Mouse (Mus musculus) MEL (cell line): ENCODE results near the gene Kif5c.

Experiments used
- CHD2 ChIP-seq: IDR thresholded peaks from 2 replicates; pipeline ENCODE4 v1.6.1; 2011; ENCODE audit warnings: low read length, improper control_type of control experiment
- CTCF ChIP-seq, 3 experiments: IDR thresholded peaks in 2 of 3; conservative IDR thresholded peaks in 1 of 3; 2 replicates each; pipeline ENCODE4 v1.5.1; 2011 to 2012; ENCODE audit warnings: low read length in 3 of 3, low read depth in 2 of 3, mild to moderate bottlenecking in 2 of 3, improper control_type of control experiment in 1 of 3, inconsistent platforms in 1 of 3, mixed read lengths in 1 of 3, moderate library complexity in 1 of 3; ENCODE audit not compliant: control insufficient read depth in 1 of 3, insufficient read depth in 1 of 3, poor library complexity in 1 of 3, severe bottlenecking in 1 of 3
- EP300 ChIP-seq, 2 experiments: IDR thresholded peaks; 2 replicates each; pipeline ENCODE4 v1.6.1; 2011; ENCODE audit warnings: improper control_type of control experiment in 2 of 2, low read length in 2 of 2, low read depth in 1 of 2, mild to moderate bottlenecking in 1 of 2
- HCFC1 ChIP-seq: IDR thresholded peaks from 2 replicates; pipeline ENCODE4 v1.6.1; 2012; ENCODE audit warnings: low read depth, mild to moderate bottlenecking, inconsistent platforms, low read length, improper control_type of control experiment, moderate library complexity
- MAX ChIP-seq: IDR thresholded peaks from 2 replicates; pipeline ENCODE4 v1.6.1; 2011; ENCODE audit warnings: low read length, improper control_type of control experiment
- NRF1 ChIP-seq: IDR thresholded peaks from 2 replicates; pipeline ENCODE4 v1.6.1; 2014; ENCODE audit warnings: low read depth, mild to moderate bottlenecking, inconsistent platforms, low read length, improper control_type of control experiment, moderate library complexity; ENCODE audit not compliant: poor library complexity, insufficient read depth, severe bottlenecking
- POLR2A ChIP-seq, 2 experiments: IDR thresholded peaks; 2 replicates each; pipeline ENCODE4 v1.6.1; 2011 to 2012; ENCODE audit warnings: low read length in 2 of 2, mild to moderate bottlenecking in 2 of 2, control low read depth in 1 of 2, improper control_type of control experiment in 1 of 2, low read depth in 1 of 2, moderate library complexity in 1 of 2; ENCODE audit not compliant: control insufficient read depth in 1 of 2, insufficient read depth in 1 of 2, poor library complexity in 1 of 2
- POLR2AphosphoS5 ChIP-seq: IDR thresholded peaks from 2 replicates; pipeline ENCODE4 v1.6.1; 2012; ENCODE audit warnings: low read depth, borderline replicate concordance, mild to moderate bottlenecking, inconsistent platforms, low read length, moderate library complexity, mixed read lengths
- SIN3A ChIP-seq: IDR thresholded peaks from 2 replicates; pipeline ENCODE4 v1.6.1; 2012; ENCODE audit warnings: low read length, improper control_type of control experiment, inconsistent platforms
- SMC3 ChIP-seq: IDR thresholded peaks from 2 replicates; pipeline ENCODE4 v1.6.1; 2011; ENCODE audit warnings: low read depth, low read length, improper control_type of control experiment
- TAL1 ChIP-seq: IDR thresholded peaks from 2 replicates; pipeline ENCODE4 v1.6.1; 2012; ENCODE audit warnings: mild to moderate bottlenecking, inconsistent platforms, low read length, moderate library complexity, mixed read lengths
- TBP ChIP-seq: IDR thresholded peaks from 2 replicates; pipeline ENCODE4 v1.8.0; 2011; ENCODE audit warnings: low read depth, low read length, improper control_type of control experiment
- USF1 ChIP-seq: IDR thresholded peaks from 2 replicates; pipeline ENCODE4 v1.6.1; 2014; ENCODE audit warnings: low read depth, mild to moderate bottlenecking, inconsistent platforms, low read length, improper control_type of control experiment, moderate library complexity

DNA sequence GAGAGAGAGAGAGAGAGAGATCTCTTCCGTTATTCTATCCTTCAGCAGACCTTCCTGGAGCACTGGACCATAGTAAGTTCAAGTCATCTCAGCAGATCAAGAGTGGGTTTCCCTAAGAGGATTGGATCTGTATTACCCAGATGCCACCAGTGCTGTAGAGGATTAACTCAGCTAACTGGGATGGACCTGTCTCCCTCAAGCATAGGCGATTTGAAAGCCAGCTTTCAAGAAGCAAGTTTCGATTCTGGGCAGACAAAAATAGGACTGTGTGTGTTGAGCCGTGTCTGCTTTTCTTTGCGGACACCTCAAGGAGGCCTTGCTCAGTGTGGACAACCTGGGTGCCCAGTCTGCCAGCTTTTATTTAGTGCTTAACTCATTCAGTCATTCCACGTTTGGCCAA, 170.0 kb downstream of the Kif5c start:
- TF ChIP-seq MAX: no peak
- no peak for TF ChIP-seq CTCF (IDR thresholded peaks at IDR 0.05 in 2 of 3, conservative IDR thresholded peaks at IDR 0.05 in 1 of 3; ENCODE audit: control insufficient read depth in 1 of 3, insufficient read depth in 1 of 3, low read depth in 2 of 3, low read length in 3 of 3, poor library complexity in 1 of 3, severe bottlenecking in 1 of 3)
- no peak for TF ChIP-seq SMC3
- no peak for TF ChIP-seq CHD2
- TF ChIP-seq SIN3A: no peak
- no peak for TF ChIP-seq TAL1
- TF ChIP-seq POLR2A (IDR thresholded peaks at IDR 0.05; ENCODE audit: control insufficient read depth in 1 of 2, insufficient read depth in 1 of 2, low read depth in 1 of 2, low read length in 2 of 2, poor library complexity in 1 of 2): no peak
- TF ChIP-seq NRF1: no peak
- TF ChIP-seq EP300 (IDR thresholded peaks at IDR 0.05; ENCODE audit: low read depth in 1 of 2, low read length in 2 of 2): no peak
- no peak for TF ChIP-seq USF1
- TF ChIP-seq HCFC1: no peak
- no peak for TF ChIP-seq TBP
- TF ChIP-seq POLR2AphosphoS5: no peak
